Mouse (Mus musculus): ENCODE measurements at regions not wholly inside any gene's neighbourhood (a gene's known extent, or its start where the extent isn't known, plus 50 kb on each side); places are given as distances from the start of the nearest gene placed in this dataset.
"Not testable (repeated sequence)": the region's sequence is repeated elsewhere in the genome, so short reads cannot be mapped to it uniquely, and the experiment has no call there.

GRCm38 (mm10) chr4:22124836-22125235 is 193.7 kb downstream of the Faxc start:
- intact Hi-C loops (cut with DNase I), result loop anchor here (10.0 kb wide), 1 partner anchor 100 kb away; no protein-coding TSS in a partner anchor
- DNase-seq (ENCODE audit: extremely low spot score in 1 of 2, low spot score in 2 of 2), result no peak

- intact Hi-C loops (cut with DNase I), result loop anchor here (5.0 kb wide), 1 partner anchor 347 kb away; no protein-coding TSS in a partner anchor
- DNase-seq (ENCODE audit: extremely low spot score in 1 of 2, low spot score in 2 of 2), result no peak
Measured at GRCm38 (mm10) chr4:22130511-22130910, 199.4 kb downstream of the Faxc start.

- intact Hi-C loops (cut with DNase I), result loop anchor here (5.0 kb wide), 1 partner anchor 345 kb away; no protein-coding TSS in a partner anchor
- peak in 1 of 2 experiments; percentile 72 for DNase-seq (ENCODE audit: extremely low spot score in 1 of 2, low spot score in 2 of 2)
Measured at GRCm38 (mm10) chr4:22131751-22132736, 200.9 kb downstream of the Faxc start.

- intact Hi-C loops (cut with DNase I), result loop anchor here (5.0 kb wide), 1 partner anchor 343 kb away; no protein-coding TSS in a partner anchor
- no peak for DNase-seq (ENCODE audit: extremely low spot score in 1 of 2, low spot score in 2 of 2)
Measured at GRCm38 (mm10) chr4:22133547-22134495, 202.7 kb downstream of the Faxc start.

- intact Hi-C loops (cut with DNase I), result no loop called here
- DNase-seq (ENCODE audit: extremely low spot score in 1 of 2, low spot score in 2 of 2), result no peak
Measured at GRCm38 (mm10) chr4:22140122-22140521, 209.0 kb downstream of the Faxc start.

GRCm38 (mm10) chr4:22143546-22143945 is 212.4 kb downstream of the Faxc start:
- intact Hi-C loops (cut with DNase I), result no loop called here
- DNase-seq (ENCODE audit: extremely low spot score in 1 of 2, low spot score in 2 of 2), result no peak

GRCm38 (mm10) chr4:22144834-22145233 is 212.5 kb upstream of the Fbxl4 start:
- intact Hi-C loops (cut with DNase I); DNase-seq (ENCODE audit: extremely low spot score in 1 of 2, low spot score in 2 of 2): not testable (repeated sequence)

GRCm38 (mm10) chr4:22146648-22147409 is 210.5 kb upstream of the Fbxl4 start:
- intact Hi-C loops (cut with DNase I), result no loop called here
- DNase-seq (ENCODE audit: extremely low spot score in 1 of 2, low spot score in 2 of 2), result no peak

GRCm38 (mm10) chr4:22151899-22152493 is 205.3 kb upstream of the Fbxl4 start:
- DNase-seq (ENCODE audit: extremely low spot score in 1 of 2, low spot score in 2 of 2), result no peak
- intact Hi-C loops (cut with DNase I), result no loop called here

- no peak for DNase-seq (ENCODE audit: extremely low spot score in 1 of 2, low spot score in 2 of 2)
Measured at GRCm38 (mm10) chr4:22152971-22153544, 204.3 kb upstream of the Fbxl4 start.

GRCm38 (mm10) chr4:22153620-22154019 is 203.7 kb upstream of the Fbxl4 start:
- DNase-seq (ENCODE audit: extremely low spot score in 1 of 2, low spot score in 2 of 2), result no peak
- intact Hi-C loops (cut with DNase I), result no loop called here

More at GRCm38 (mm10) chr4:22152971-22153544, 204.3 kb upstream of the Fbxl4 start:
- intact Hi-C loops (cut with DNase I), result no loop called here

GRCm38 (mm10) chr4:22186422-22186821 is 170.9 kb upstream of the Fbxl4 start:
- DNase-seq (ENCODE audit: extremely low spot score in 1 of 2, low spot score in 2 of 2), result no peak
- intact Hi-C loops (cut with DNase I), result no loop called here

GRCm38 (mm10) chr4:22188141-22189006 is 169.0 kb upstream of the Fbxl4 start:
- intact Hi-C loops (cut with DNase I), result no loop called here
- peak in 1 of 2 experiments; percentile 18 for DNase-seq (ENCODE audit: extremely low spot score in 1 of 2, low spot score in 2 of 2)

- intact Hi-C loops (cut with DNase I), result no loop called here
- no peak for DNase-seq (ENCODE audit: extremely low spot score in 1 of 2, low spot score in 2 of 2)
Measured at GRCm38 (mm10) chr4:22196501-22196900, 160.8 kb upstream of the Fbxl4 start.

- intact Hi-C loops (cut with DNase I), result no loop called here
- DNase-seq (ENCODE audit: extremely low spot score in 1 of 2, low spot score in 2 of 2), result no peak
Measured at GRCm38 (mm10) chr4:22208531-22208930, 148.8 kb upstream of the Fbxl4 start.

GRCm38 (mm10) chr4:22237640-22238039 is 119.7 kb upstream of the Fbxl4 start:
- intact Hi-C loops (cut with DNase I), result no loop called here
- DNase-seq (ENCODE audit: extremely low spot score in 1 of 2, low spot score in 2 of 2), result no peak

- DNase-seq (ENCODE audit: extremely low spot score in 1 of 2, low spot score in 2 of 2); intact Hi-C loops (cut with DNase I): not testable (repeated sequence)
Measured at GRCm38 (mm10) chr4:22250276-22250675, 107.1 kb upstream of the Fbxl4 start.

Data from left cerebral cortex, postnatal 10 days (tissue).